Mouse (Mus musculus) bone marrow macrophage, adult 2 months (primary cell): ENCODE data around the gene Dennd2c.

Experiments
- CTCF ChIP-seq: IDR thresholded peaks from 2 replicates; pipeline ENCODE4 v1.5.1; 2012; ENCODE audit warnings: low read depth, mild to moderate bottlenecking, low read length, moderate library complexity
- POLR2A ChIP-seq: IDR thresholded peaks from 2 replicates; pipeline ENCODE4 v1.6.1; 2012; ENCODE audit warnings: mild to moderate bottlenecking, low read depth, low read length, borderline replicate concordance

DNA sequence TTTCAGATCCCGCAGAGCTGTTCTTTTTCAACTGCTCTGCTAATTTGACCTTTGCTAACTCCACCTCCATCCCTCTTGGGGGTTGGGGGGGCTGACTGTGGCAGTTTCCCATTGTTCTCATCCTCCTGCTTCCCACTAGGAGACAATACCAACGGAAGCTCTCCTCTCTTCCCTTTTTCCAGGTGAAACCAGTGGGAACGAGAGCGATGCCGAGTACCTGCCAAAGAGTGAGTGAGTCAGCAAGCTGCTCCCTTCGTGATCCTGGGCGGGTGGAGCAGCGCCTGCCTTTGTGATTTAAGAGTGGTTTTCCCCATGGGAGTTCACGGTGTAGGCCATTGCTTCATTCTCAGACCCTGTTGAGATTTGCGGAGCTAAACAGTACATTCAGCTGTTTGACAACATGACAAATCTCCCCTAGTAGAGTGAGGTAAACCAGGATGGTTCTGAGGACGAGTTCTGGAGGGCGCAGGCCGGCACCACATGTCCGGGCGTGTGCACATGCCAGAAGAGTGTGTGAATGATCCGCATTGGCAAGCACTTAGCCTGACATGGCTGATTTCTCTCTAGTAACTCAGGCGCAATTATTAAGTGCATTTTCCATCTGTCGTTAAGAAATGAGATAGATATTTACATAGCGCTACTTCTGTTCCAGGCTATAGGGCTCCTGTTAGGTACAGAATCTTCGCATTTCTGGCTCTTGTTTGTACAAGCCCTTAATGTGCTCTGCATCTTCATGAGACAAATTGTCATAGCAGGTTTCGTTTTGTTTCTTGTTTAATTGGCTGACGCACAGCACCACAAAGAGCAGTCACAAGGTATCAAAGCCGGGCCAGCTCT is 44.1 kb downstream of the Dennd2c start:
- TF ChIP-seq CTCF (no peak), POLR2A (no peak)
